In the genomic region with DNA sequence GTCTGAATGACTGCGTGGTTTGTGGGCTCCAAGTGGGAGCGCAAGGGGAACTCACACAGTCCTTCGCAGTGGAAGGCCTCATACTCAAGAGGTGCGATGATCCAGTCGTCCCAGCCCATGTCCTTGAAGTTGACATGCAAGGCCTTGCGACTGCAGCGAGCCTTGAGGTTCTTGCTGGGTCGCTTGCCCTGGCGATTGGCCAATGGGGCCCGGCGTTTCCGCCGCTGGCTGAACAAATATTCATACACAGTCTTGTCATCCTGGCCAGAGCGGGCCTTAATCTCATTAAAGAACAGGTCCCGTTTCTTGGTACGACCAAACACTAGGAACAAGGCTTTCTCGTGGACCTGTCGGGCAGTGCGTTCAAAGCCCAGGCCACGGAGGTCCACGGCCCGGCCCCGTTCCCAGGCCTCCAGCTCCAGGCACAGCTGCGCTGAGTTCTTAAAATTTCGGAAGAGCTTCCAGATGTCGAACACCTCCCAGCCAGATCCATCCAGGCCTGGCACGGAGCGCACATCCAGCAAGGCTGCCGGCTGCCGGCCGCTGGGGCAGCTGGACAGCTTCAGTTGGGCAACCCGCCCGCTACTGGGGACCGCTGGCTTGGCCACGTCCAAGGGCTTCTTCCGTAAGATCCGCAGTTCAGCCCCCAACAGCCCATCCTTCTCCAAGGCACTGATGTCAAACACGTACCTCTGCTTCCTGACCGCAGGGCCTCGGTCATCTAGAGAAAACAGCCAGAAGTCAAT, we compare ENCODE assay signal across 13 mouse cellular contexts. TPM values are rescaled to one million over a fixed set of nuclear protein-coding genes. Genes with fewer than 3 reads are reported as not detected.
A peak's percentile ranks its signal among the peaks of the same experiment; 100 is the strongest.
DNase-seq lines count a peak whose midpoint lies in the region; ATAC-seq lines count a peak whose summit lies in the region.
"Had no signal": no experiment of that assay in that cellular context is flagged by ENCODE, and none has a peak within 500 bp of the region (broad histone marks: within the 10 kb centered on the region; RNA-seq: fewer than 3 reads in every experiment).

No protein-coding gene starts in this region.

- peaks cover 35% of the 10 kb centered on the region for H3K4me1 ChIP-seq in kidney, embryonic 15.5 days

- peak; percentile 17 for DNase-seq in kidney, postnatal 14 days
- DNase-seq in adrenal gland, adult 18-20 months (ENCODE audit: low spot score in 2 of 2): peak; percentile 56 to 64
- peak; percentile 78 for DNase-seq in gastrocnemius, postnatal 10 days
- DNase-seq in lung, postnatal 10 days: peak; percentile 86
- DNase-seq in retina, embryonic 14.5 days (ENCODE audit: low spot score): no peak
- no peak for DNase-seq in cerebellum, postnatal 14 days
- DNase-seq in cerebellum, adult 9-10 months: no peak
- DNase-seq: thymus, postnatal 36 days had no signal

- peaks cover 7% of the 10 kb centered on the region; the same call in 1 of the 2 replicates for H3K27me3 ChIP-seq in kidney, embryonic 15.5 days

- H3K27ac ChIP-seq in kidney, embryonic 15.5 days: no peak overlapping the region
- H3K27ac ChIP-seq: hindbrain, embryonic 14.5 days had no signal

- H3K4me3 ChIP-seq in kidney, embryonic 15.5 days (replicated peaks): no peak overlapping the region

- no peak for ATAC-seq in kidney, embryonic 15.5 days (replicated peaks; ENCODE audit: low FRiP score)

- WGBS in kidney, embryonic 15.5 days: 78% methylated on average over 40 of the region's 40 CpGs

- H3K9me3 ChIP-seq in kidney, embryonic 15.5 days (replicated peaks): no peaks in the 10 kb centered on the region

- H3K9ac ChIP-seq in kidney, embryonic 15.5 days: no peak overlapping the region
- H3K9ac ChIP-seq: hindbrain, embryonic 14.5 days had no signal

- H3K4me2 ChIP-seq in kidney, embryonic 15.5 days: no peak overlapping the region
- H3K4me2 ChIP-seq: hindbrain, embryonic 14.5 days had no signal

- no peaks in the 10 kb centered on the region for H3K36me3 ChIP-seq in kidney, embryonic 15.5 days

RNA-seq across cellular contexts. Expression of a gene that starts 1.3 kb away (rescaled TPM):
- polyA plus RNA-seq in kidney, embryonic 15.5 days (2015; fragmentation: Nextera tagmentation; extraction: Ambion mirVana): not detected in 2 replicates
- total RNA-seq in adrenal gland, adult 18-20 months (2021): not detected
- total RNA-seq in gastrocnemius, postnatal 10 days (2021): not detected
- total RNA-seq: heart, adult 18-20 months; megakaryocyte progenitor cell, adult 5-6 weeks had no signal
- polyA plus RNA-seq: hindbrain, embryonic 14.5 days; large intestine, adult 2 months had no signal

RNA-seq across cellular contexts. Expression of a gene that starts 3.3 kb away (rescaled TPM):
- 0.51 and 0.84 TPM in 2 replicates for polyA plus RNA-seq in kidney, embryonic 15.5 days (2015; fragmentation: Nextera tagmentation; extraction: Ambion mirVana)
- under 1 TPM in 1 of 2 experiments, not detected in 1; 0.38 TPM for total RNA-seq in adrenal gland, adult 18-20 months (2021)
- total RNA-seq in gastrocnemius, postnatal 10 days (2021): under 1 TPM in 1 of 2 experiments, not detected in 1; 0.14 TPM
- total RNA-seq: megakaryocyte progenitor cell, adult 5-6 weeks had no signal

RNA-seq across cellular contexts. Expression of a gene that starts 11.8 kb away (rescaled TPM):
- 66.6 and 81.7 TPM in 2 replicates for polyA plus RNA-seq in kidney, embryonic 15.5 days (2015; fragmentation: Nextera tagmentation; extraction: Ambion mirVana)
- 100 to 1,000 TPM; 122 to 139 TPM for total RNA-seq in adrenal gland, adult 18-20 months (2021)
- 100 to 1,000 TPM in 1 of 2 experiments, 10 to 100 TPM in 1; 92.3 to 108 TPM for total RNA-seq in gastrocnemius, postnatal 10 days (2021)

RNA-seq across cellular contexts. Expression of a gene that starts 14.4 kb away (rescaled TPM):
- polyA plus RNA-seq in kidney, embryonic 15.5 days (2015; fragmentation: Nextera tagmentation; extraction: Ambion mirVana): 21.9 and 24.4 TPM in 2 replicates
- 10 to 100 TPM in 1 of 2 experiments, 1 to 10 TPM in 1; 9.9 to 10.7 TPM for total RNA-seq in adrenal gland, adult 18-20 months (2021)
- 10 to 100 TPM in 1 of 2 experiments, 1 to 10 TPM in 1; 7.8 to 11.7 TPM for total RNA-seq in gastrocnemius, postnatal 10 days (2021)

Comparison
In these comparisons a context has a peak if more than half of its experiments do, and no peak if none do; other contexts are left out.
1. DNase-seq: peak in kidney, postnatal 14 days (single experiment), adrenal gland, adult 18-20 months (2 of 2), gastrocnemius, postnatal 10 days (single experiment) and lung, postnatal 10 days (single experiment); none in retina, embryonic 14.5 days (single experiment), cerebellum, postnatal 14 days (0 of 2) and cerebellum, adult 9-10 months (single experiment).